Mouse (Mus musculus): ENCODE data around the gene Atp1a3. TPM values are rescaled to one million over a fixed set of nuclear protein-coding genes. Genes with fewer than 3 reads are reported as not detected.

Gene Atp1a3
- total RNA-seq, 2 experiments from 2014 or later = 30.2 to 121 TPM

DNA sequence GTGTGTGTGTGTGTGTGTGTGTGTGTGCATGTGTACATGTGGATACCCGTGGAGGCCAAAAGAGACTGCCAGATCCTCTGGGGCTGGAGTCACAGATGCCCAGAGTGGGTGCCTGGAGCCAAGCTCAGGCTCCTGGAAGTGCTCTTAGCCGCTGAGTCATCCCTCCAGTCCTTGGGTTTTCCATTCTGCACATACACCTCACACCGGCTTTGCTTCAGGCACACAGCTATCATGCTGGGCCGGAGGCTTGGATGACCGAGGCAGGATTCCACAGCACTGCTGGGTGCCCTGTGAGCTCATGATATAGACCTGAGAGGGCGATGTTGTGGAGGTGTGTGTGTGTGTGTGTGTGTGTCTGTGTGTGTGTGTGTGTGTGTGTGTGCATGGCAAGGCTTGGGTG is 37.3 kb downstream of the Atp1a3 start:
- DNase-seq (ENCODE audit: low spot score in 2 of 2) = no peak

DNA sequence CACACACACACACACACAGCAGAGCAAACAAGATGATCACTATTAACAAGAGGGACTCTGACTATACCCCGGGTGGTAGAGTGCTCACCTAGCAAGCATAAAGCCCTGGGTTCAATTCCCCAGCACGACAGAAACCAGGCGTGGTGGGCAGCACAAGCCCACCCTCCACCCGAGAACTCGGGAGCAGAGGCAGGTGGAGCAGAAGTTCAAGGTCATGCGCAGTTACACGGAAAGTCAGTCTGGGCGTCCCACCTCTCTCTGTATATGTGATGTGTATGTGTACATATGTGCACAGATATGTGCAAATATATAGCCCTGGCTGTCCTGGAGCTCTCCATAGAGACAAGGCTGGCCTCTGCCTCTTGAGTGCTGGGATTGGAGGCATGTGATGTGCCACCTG is 37.8 kb downstream of the Atp1a3 start:
- no peak for DNase-seq (ENCODE audit: low spot score in 2 of 2)

DNA sequence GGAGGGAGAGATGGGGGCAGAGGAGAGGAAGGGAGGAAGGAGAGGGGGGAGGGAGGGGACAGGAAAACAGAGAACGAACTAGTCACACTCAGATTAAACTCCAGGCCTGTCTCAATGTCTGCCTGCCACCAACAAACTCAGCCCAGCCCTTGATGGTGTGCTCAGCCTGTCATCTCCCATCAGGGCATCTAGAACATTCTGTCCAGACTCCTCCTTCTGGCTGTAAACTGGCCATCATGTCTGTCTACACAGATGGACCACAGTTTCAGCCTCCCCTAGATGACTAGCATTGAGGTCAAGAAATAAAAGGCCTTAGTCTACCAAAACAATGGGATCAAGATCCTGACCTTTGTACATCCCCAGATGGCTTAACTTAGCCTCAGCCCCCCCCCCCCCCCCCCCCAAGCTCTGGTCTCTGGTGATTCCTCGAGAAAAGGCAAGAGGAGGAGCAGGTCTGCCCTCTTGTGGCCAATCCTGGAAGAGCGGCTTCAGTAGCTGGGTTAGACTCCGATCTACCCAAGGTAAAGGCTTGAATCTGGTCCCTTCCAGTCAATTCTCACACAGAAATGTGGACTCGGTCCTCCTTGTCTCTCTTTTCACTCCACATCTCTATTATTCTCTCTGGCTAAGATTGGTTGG is 40.7 kb downstream of the Atp1a3 start:
- DNase-seq (ENCODE audit: low spot score in 2 of 2) = peak; percentile 76 to 84

DNA sequence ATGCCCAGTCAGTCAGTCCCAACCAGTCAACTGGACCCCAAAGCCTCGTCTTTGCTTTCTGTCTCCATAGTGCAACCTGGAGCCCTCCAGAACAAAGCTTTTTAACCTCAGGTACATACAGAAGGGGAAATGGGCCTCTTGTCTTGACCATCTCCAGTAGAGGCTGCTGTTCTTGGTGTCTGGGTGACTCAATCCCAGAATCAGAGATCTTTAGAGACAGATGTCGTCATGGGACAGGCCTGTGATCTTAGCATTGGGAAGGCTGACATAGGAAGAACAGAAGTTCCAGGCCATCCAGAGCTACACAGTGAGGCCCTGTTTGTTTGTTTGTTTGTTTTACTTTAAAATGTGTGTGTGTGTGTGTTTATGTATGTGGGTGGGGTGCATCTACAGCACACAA is 41.5 kb downstream of the Atp1a3 start:
- DNase-seq (ENCODE audit: low spot score in 2 of 2) = no peak

DNA sequence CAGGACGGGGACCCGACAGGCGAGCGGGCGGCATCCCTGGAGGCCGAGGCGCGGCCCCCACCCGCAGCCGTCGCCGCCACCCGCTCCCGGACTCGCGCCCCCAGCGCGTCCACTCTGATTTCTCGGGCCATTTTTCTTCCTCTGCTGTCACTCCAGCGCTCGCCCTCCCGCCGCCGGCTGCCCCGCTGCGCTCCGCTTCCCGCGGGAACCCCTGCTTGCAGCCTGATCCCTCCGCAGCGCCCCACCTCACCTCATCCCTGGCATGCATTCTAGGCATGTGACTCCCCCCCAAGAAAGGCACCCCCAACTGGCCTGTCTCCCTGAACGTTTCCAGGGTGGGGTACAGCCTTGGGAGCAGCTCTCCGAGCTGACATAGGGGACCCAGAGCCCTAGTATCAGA is 50.5 kb downstream of the Atp1a3 start:
- no peak for DNase-seq (ENCODE audit: low spot score in 2 of 2)

DNA sequence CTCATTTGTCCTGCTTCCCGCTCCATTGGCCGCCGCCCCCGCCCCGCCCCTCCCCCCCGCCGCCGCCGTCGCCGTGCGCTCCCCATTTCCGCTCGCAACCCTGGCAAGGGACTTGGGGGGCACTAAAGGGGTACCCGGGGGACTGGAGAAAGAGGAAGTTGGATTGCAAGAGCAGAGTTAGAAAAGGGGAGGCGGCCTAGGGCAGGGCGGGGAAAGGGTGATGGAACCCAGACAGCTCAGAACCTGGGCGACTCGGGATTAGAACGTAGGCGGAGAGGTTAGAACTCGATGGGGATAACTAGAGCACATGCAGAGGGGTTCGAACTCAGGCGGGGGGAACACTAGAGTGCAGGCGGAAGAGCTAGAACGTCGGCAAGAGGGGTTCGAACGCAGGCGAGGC is 51.3 kb downstream of the Atp1a3 start:
- DNase-seq (ENCODE audit: low spot score in 2 of 2) = no peak

DNA sequence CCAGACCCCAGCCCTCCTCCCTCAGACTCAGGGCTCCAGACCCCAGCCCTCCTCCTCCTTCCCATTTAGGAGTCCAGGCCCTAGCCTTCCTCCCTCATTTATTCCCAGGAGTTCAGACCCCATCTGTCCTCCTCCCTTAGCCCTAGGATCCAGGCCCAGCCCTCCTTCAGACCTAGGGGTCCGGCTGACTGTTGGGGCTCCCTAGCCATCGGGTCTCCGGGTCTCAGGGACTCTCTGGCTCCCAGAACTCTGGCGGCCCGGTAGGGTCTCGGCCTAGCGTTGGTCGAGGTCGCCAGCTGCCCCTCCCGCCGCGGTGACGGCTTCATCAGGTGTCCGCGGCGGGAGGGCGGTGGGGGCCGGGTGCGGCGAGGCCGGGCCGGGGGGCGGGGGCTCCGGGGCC is 51.8 kb downstream of the Atp1a3 start:
- no peak for DNase-seq (ENCODE audit: low spot score in 2 of 2)

DNA sequence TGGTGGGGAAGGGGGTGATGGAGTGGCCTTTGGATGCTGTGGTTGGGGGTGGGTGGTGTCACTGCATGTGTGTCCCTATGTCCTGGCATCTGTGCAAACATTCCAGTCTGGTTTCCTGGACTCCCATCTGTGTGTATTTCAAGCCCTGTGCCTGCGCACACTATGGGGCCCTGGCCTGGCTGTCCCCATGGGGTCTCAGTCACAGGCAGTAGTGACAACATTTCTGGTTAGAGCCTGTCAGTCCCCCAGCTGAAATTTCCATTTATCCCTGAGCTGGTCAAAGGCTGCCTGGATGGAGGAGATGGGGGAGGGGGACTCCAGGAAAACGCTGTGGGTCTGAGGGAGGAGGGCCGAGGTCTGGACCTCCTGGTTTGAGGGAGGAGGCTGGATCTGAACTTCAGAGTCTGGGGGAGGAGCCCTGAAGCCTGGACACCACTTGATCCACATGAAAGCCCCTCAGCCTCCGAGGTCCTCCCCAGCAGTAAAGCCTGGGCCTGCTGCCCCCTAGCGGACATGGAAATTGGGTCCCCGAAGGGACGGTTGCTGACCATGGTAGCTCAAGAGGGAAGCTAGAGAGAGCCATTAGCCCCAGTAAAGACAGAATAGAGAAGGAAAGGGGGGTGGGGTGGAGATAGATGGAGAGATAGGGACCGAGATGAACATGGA is 55.7 kb downstream of the Atp1a3 start:
- DNase-seq (ENCODE audit: low spot score in 2 of 2) = peak; percentile 68 to 75

DNA sequence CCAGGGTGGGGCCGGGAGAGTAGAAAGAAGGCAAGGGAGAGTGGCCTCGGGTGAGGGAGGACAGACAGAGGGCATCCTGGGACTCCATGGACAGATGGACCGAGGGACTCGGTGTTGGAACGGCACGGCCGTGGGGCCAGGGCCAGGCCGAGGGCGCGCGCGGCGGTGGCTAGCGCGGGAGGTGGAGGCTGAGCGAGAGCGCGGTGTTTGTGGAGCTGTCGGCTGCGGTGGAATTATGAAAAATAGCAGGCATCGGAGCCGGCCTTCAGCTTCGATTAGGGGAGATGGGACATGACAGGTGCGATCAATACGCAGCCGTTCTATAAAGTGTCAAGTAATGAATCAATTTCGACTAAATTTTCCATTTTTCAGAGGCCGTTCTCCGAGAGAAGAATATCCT is 57.0 kb downstream of the Atp1a3 start:
- no peak for DNase-seq (ENCODE audit: low spot score in 2 of 2)

DNA sequence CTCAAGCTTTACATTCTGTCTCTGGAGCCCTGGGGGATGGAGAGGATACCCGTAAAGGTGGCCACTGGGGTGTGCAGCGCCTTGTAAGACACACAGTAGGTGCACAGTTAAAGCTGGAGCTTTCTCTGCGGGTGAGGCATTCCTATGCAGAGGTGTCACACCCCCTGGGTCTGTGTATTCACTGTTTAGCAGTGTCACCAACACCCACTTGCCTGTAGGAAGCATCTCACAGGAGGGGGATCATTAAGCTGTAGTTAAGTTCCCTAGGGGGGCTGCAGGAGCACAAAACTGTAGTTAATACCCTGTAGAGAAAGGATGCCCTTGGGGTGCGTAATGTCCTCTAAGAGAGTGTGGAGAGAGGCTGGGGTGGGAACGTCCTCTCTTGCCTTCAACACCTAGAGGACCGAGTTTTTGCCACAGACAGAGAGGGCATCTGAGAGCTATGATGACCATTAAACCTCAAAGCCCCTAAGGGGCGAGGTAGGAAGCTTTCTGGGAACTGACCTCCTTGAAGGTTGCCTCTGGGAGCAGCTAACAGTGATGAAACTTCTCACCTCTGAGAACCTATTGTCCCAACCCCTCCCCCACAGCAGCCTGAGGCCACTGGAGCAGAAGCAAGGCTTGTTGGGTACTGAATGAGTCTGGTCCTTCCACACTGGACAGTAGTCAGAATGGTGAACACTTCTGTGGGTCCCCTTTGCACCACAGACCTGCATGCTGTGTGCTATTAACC is 58.3 kb downstream of the Atp1a3 start:
- DNase-seq (ENCODE audit: low spot score in 2 of 2) = no peak

DNA sequence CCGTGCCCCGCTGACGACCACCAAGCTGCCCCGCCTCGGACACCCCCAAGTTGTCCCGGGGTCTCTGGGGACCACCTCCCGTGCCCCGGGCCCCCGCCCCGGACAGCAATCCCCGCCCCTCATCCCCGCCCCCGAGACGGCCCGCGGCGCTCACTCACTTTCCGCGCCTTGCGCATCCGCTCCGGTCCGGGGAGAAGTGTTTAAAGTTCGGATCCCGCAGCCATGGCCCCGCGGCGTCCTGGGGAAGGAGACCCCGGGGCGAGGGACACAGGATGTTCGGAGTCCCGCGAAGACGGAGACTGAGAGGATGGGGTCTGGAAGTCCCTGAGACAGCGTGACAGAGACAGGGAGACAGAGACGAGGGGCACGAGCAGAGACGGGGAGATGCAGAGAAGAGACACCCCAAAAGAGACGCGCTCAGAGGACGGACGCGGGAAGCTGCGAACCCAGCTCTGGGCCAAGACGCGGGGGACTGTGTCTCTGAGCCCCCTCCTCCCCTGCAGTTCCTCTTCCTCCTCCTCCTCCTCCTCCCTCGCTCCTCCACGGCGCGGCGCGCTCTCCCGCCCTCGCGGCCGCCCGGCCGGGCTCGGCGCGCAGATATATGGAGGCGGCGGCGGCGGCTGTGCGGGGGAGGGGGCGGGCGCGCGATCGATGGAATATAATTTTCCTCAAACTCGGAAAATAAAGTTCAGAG is 61.4 kb downstream of the Atp1a3 start, which contains the start of gene Gm4881:
Gm4881 (minus strand) TSS at position 238 of the 694 bp plus-strand sequence.
- DNase-seq (ENCODE audit: low spot score in 2 of 2) = no peak

DNA sequence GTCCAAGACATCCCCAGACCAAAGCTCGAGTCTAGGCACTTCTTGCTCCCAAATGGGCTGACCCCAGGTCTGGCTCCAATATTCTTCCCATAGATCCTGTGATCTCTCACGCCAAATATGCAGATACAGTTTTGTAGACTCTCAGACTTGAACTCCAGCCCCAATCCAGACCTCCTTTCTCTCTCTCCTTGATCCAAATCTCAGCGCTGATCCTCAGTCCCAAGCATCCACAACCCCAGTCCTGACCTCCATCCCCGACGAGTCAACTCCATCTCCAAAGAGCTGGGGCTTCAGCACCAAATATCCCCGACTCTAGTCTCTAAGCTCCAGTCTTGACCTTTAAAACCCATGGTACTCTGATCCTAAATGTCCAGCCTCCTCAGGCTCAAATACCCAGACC is 62.1 kb downstream of the Atp1a3 start:
- no peak for DNase-seq (ENCODE audit: low spot score in 2 of 2)

DNA sequence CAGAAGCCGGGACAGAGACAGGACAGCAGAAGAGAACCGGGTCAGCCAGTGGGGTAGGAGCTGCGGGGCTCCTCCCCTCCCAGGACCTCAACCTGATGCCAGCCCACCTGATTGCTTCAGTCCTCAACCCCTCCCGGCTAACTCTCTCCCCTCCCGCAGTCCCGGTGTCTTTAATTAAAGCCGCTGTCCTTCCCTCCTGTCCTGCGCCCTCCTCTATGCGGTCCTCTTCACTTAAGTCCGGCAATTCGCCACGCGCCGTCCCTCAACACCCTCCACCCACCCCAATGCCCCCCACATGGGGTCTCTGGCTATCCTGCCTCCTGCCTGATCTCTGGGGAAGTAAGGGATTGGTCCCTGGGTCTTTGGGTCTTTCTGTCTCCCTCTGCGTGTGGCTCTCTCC is 74.1 kb downstream of the Atp1a3 start:
- DNase-seq (ENCODE audit: low spot score in 2 of 2) = no peak

DNA sequence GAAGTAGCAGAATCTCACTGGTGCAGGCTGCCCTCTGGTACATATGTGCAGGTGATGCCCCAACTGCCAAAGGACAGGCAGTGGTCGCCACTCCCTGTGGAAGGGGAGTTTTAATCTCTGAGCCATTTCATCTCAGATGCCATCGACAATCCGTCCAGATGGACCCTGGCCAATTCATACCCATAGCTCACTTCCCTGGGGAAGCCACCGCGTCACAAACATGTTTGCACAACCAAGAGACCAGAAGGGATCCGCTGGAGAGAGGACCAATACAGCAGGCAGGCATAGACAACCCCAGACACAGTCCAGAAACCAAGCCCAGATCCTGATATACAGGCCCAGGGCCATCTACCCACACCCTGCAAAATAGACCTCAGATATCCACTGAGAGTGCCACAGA is 75.3 kb downstream of the Atp1a3 start:
- DNase-seq (ENCODE audit: low spot score in 2 of 2) = no peak

Small RNA genes lying within 50 kb of the gene (microRNA-seq; reads per million reads assigned to microRNA genes)
- gene Mir7046 (ENCODE audit: borderline number of aligned reads in 2 of 2) (1.9 to 3.1 reads per million in 2 experiments), gene Mir7047 (ENCODE audit: borderline number of aligned reads in 2 of 2) (0.61 to 1.4 reads per million in 2 experiments)

Other genes starting within 250 kb of the Atp1a3 start
- gene Cd177, start 245.6 kb downstream of the Atp1a3 start, total RNA-seq (2021) = under 1 TPM in 1 of 2 experiments, not detected in 1; 0.19 TPM
- gene Ceacam10, start 228.8 kb downstream of the Atp1a3 start, total RNA-seq (2021) = not detected
- not detected for gene Gm9844, start 143.7 kb downstream of the Atp1a3 start, total RNA-seq (2021)
- not detected for gene Lypd4, start 136.0 kb downstream of the Atp1a3 start, total RNA-seq (2021)
- not detected for gene Dmrtc2, start 135.9 kb downstream of the Atp1a3 start, total RNA-seq (2021)
- 100 to 1,000 TPM; 871 to 959 TPM for gene Rps19, start 121.6 kb downstream of the Atp1a3 start, total RNA-seq (2021)
- gene Cd79a, start 108.6 kb downstream of the Atp1a3 start, total RNA-seq (2021) = 1 to 10 TPM in 1 of 2 experiments, under 1 TPM in 1; 0.74 to 1.0 TPM
- 10 to 100 TPM; 83.2 to 85.5 TPM for gene Arhgef1, start 103.0 kb downstream of the Atp1a3 start, total RNA-seq (2021)
- gene Gm4881, start 61.5 kb downstream of the Atp1a3 start, total RNA-seq (2021) = not detected
- 100 to 1,000 TPM; 343 to 378 TPM for gene Rabac1, start 33.2 kb downstream of the Atp1a3 start, total RNA-seq (2021)
- 10 to 100 TPM; 15.3 to 17.2 TPM for gene Grik5, start 66.4 kb upstream of the Atp1a3 start, total RNA-seq (2021)
- gene Zfp574, start 66.6 kb upstream of the Atp1a3 start, total RNA-seq (2021) = 10 to 100 TPM; 18.6 to 19.6 TPM
- gene Pou2f2, start 173.8 kb upstream of the Atp1a3 start, total RNA-seq (2021) = under 1 TPM; 0.56 to 0.61 TPM
- 10 to 100 TPM; 24.0 to 27.0 TPM for gene Dedd2, start 214.7 kb upstream of the Atp1a3 start, total RNA-seq (2021)
- gene Zfp526, start 215.5 kb upstream of the Atp1a3 start, total RNA-seq (2021) = 10 to 100 TPM in 1 of 2 experiments, 1 to 10 TPM in 1; 8.4 to 10.2 TPM
- 100 to 1,000 TPM in 1 of 2 experiments, 10 to 100 TPM in 1; 96.7 to 101 TPM for gene Gsk3a, start 231.9 kb upstream of the Atp1a3 start, total RNA-seq (2021)
- 10 to 100 TPM; 18.3 to 25.8 TPM for gene Erf, start 244.8 kb upstream of the Atp1a3 start, total RNA-seq (2021)

Data from adrenal gland, adult 18-20 months (tissue).